Mouse (Mus musculus) liver, adult 2 months (tissue): ENCODE measurements around the gene Arhgap40.

Experiments
- CTCF ChIP-seq: fragments of 200-500 bp; IDR thresholded peaks from 2 replicates; pipeline ENCODE4 v1.5.1; 2011; ENCODE audit warnings: low read depth, low read length, control low read depth
- POLR2A ChIP-seq: fragments of 200-500 bp; IDR thresholded peaks from 2 replicates; pipeline ENCODE4 v1.6.1; 2011; ENCODE audit warnings: low read length, control low read depth; ENCODE audit not compliant: insufficient read depth; ENCODE audit errors: extremely low read depth

DNA sequence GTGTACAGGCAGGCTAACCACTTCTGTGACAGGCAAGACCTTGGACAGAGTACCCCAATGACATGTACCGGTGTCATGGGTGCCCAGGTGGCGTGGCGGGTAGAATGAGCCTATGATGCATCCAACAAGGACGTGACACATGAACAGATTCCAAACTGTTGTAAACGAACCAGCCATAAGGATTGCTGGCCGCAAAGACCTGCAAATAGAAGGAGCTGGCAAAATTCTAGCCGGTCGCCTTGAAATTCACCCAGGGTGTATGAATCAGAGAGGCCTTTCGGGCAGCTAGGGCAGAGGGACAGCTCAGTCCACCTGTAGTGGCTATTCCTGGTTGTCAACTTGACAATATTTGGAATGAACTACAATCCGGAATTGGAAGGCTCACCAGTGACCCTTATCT lies 41.8 kb downstream of the Arhgap40 start:
- no peak for TF ChIP-seq CTCF
- TF ChIP-seq POLR2A = no peak
